Mouse (Mus musculus) heart, embryonic 14.5 days (tissue): ENCODE data around the gene Mxi1. TPM values are rescaled to one million over a fixed set of nuclear protein-coding genes. Genes with fewer than 3 reads are reported as not detected.

Experiments
- ATAC-seq: fragments of 200-750 bp; cut with Nextera tagmentation; 2 replicates; pipeline ENCODE4 v1.8.0; 2017; ENCODE audit warnings: low read depth, moderate TSS enrichment; ENCODE audit not compliant: insufficient number of reproducible peaks, insufficient read depth, low FRiP score
- H3K27ac ChIP-seq, 2 experiments: fragments of 200-500 bp in 1 of 2; fragments of 300-500 bp in 1 of 2; sonication (generic) in 1 of 2; replicated peaks in 1 of 2; 2 replicates each; pipeline ENCODE4 v1.5.1; 2012 to 2014; ENCODE audit warnings: low read depth in 2 of 2, low read length in 2 of 2, control low read depth in 1 of 2, mild to moderate bottlenecking in 1 of 2, mixed read lengths in 1 of 2; ENCODE audit not compliant: control insufficient read depth in 1 of 2, insufficient read depth in 1 of 2
- H3K27me3 ChIP-seq: fragments of 300-500 bp; sonication (generic); 2 replicates; pipeline ENCODE4 v1.6.1; 2014; ENCODE audit warnings: mild to moderate bottlenecking, low read length, control low read depth; ENCODE audit not compliant: control insufficient read depth, insufficient read depth
- H3K36me3 ChIP-seq: fragments of 300-500 bp; sonication (generic); 2 replicates; pipeline ENCODE4 v1.6.1; 2014; ENCODE audit warnings: mild to moderate bottlenecking, control low read depth, low read length, mixed read lengths; ENCODE audit not compliant: control insufficient read depth, insufficient read depth
- H3K4me1 ChIP-seq, 2 experiments: fragments of 200-500 bp in 1 of 2; fragments of 300-500 bp in 1 of 2; sonication (generic) in 1 of 2; 2 replicates each; pipeline ENCODE4 v1.6.1; 2012 to 2014; ENCODE audit warnings: low read length in 2 of 2, control low read depth in 1 of 2, mixed read lengths in 1 of 2; ENCODE audit not compliant: control insufficient read depth in 2 of 2, insufficient read depth in 2 of 2
- H3K4me2 ChIP-seq: fragments of 300-500 bp; sonication (generic); 2 replicates; pipeline ENCODE4 v1.6.1; 2014; ENCODE audit warnings: mild to moderate bottlenecking, low read length
- H3K4me3 ChIP-seq, 2 experiments: fragments of 200-500 bp in 1 of 2; fragments of 300-500 bp in 1 of 2; sonication (generic) in 1 of 2; 2 replicates each; pipeline ENCODE4 v1.5.1; 2012 to 2014; ENCODE audit warnings: low read length in 2 of 2, mild to moderate bottlenecking in 2 of 2, control low read depth in 1 of 2, low read depth in 1 of 2, moderate library complexity in 1 of 2; ENCODE audit not compliant: control insufficient read depth in 1 of 2, insufficient read depth in 1 of 2
- H3K9ac ChIP-seq: fragments of 300-500 bp; sonication (generic); 2 replicates; pipeline ENCODE4 v1.6.1; 2014; ENCODE audit warnings: mild to moderate bottlenecking, low read length
- H3K9me3 ChIP-seq: fragments of 300-500 bp; sonication (generic); 2 replicates; pipeline ENCODE4 v1.6.1; 2016; ENCODE audit warnings: low read length, control low read depth; ENCODE audit not compliant: control insufficient read depth
- WGBS: fragments of 180-500 bp; shearing (Covaris S2); extraction: QIAGEN DNeasy Blood & Tissue Kit; methylation state at CpG from one replicate; pipeline ENCODE4 v1.1.7; 2014; 5-methylcytosine and 5-hydroxymethylcytosine counted together
- polyA plus RNA-seq: library from polyadenylated mRNA; unstranded; fragments of >200 nt; fragmentation: Nextera tagmentation; extraction: Ambion mirVana; gene quantifications from 2 replicates; pipeline ENCODE4 v1.2.1, GENCODE M21; 2014

Gene Mxi1
- polyA plus RNA-seq, 1 experiment from 2014 or later, result 49.7 TPM

- WGBS, result 57% methylated on average over 9 of the region's 9 CpGs
- H3K4me3 ChIP-seq, result no peak overlapping the region
- no peaks in the 10 kb centered on the region for H3K36me3 ChIP-seq
- no peaks in the 10 kb centered on the region for H3K27me3 ChIP-seq
- H3K4me2 ChIP-seq, result no peak overlapping the region
- peak overlapping the region in 1 of 2 experiments; percentile 6; a peak in 1 of 4 replicates for H3K27ac ChIP-seq
- H3K9ac ChIP-seq, result no peak overlapping the region
- ATAC-seq, result no peak
- H3K4me1 ChIP-seq, result peaks cover 19 to 39% of the 10 kb centered on the region in 2 experiments
- no peaks in the 10 kb centered on the region for H3K9me3 ChIP-seq
These were observed 10.2 kb downstream of the Mxi1 start for GRCm38 (mm10) chr19:53320264-53321110.

GRCm38 (mm10) chr19:53321273-53321672 lies 11.0 kb downstream of the Mxi1 start:
- Histone ChIP-seq H3K4me3 (no peak overlapping the region), H3K36me3 (no peaks in the 10 kb centered on the region), H3K27ac (peak overlapping the region in 1 of 2 experiments; percentile 25; a peak in 2 of 4 replicates), H3K9ac (no peak overlapping the region), H3K4me1 (peaks cover 23 to 44% of the 10 kb centered on the region in 2 experiments), H3K27me3 (no peaks in the 10 kb centered on the region), H3K4me2 (no peak overlapping the region), H3K9me3 (no peaks in the 10 kb centered on the region)
- no peak for ATAC-seq
- WGBS, result 61% methylated on average over 10 of the region's 10 CpGs

DNA sequence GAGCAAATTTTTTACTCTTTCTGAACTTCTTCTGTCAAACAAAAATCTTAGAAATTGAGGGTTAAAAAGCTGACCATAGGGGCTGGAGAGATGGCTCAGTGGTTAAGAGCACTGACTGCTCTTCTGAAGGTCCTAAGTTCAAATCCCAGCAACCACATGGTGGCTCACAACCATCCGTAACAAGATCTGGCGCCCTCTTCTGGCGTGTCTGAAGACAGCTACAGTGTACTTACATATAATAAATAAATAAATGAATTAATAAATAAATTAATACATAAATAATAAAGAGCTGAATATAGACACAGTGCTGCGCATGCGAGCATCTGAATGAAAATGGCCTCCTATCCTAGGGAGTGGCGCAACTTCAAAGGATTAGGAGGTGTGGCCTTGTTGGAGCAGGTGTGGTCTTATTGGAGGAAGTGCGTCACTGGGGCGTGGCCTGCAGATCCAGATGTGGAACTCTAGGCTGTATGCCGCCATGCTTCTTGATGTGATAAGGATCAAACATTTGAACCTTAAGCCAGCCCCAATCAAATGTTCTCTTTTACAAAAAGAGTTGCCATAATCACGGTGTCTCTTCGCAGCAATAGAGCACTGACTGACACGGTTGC lies 12.2 kb downstream of the Mxi1 start:
- Histone ChIP-seq H3K27ac (no peak overlapping the region), H3K4me2 (no peak overlapping the region), H3K9me3 (no peaks in the 10 kb centered on the region), H3K36me3 (no peaks in the 10 kb centered on the region), H3K4me1 (peaks cover 26 to 45% of the 10 kb centered on the region in 2 experiments), H3K27me3 (no peaks in the 10 kb centered on the region), H3K4me3 (no peak overlapping the region), H3K9ac (no peak overlapping the region)
- 91% methylated on average over 12 of the region's 12 CpGs for WGBS
- ATAC-seq, result no peak

DNA sequence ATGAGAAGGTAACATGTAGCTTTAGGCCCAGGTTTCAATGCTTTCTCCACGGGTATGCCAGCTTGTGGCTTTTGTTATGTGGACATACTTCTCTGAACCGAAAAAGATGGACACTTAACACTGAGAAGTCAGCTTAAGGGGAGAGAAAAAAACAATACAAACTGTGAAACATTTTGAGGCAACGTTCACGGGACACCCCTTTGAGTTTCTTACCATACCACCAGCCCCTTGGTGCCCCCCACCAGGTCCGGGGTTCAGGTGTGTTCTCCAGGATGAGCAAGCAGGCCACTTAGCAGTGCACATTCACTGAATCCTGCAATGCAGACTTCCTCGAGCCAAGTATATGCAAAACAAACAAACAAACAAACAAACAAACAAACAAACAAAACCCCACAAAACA lies 14.5 kb downstream of the Mxi1 start:
- Histone ChIP-seq H3K27me3 (no peaks in the 10 kb centered on the region), H3K4me3 (peak overlapping the region in 1 of 2 experiments; percentile 42; a peak in 2 of 4 replicates), H3K9me3 (no peaks in the 10 kb centered on the region), H3K4me1 (peaks cover 18 to 33% of the 10 kb centered on the region in 2 experiments), H3K4me2 (peak overlapping the region; percentile 81), H3K9ac (peak overlapping the region; percentile 77), H3K27ac (peak overlapping the region in 1 of 2 experiments; percentile 86; a peak in 1 of 4 replicates), H3K36me3 (no peaks in the 10 kb centered on the region)
- no peak for ATAC-seq
- WGBS, result 51% methylated on average over 6 of the region's 6 CpGs

DNA sequence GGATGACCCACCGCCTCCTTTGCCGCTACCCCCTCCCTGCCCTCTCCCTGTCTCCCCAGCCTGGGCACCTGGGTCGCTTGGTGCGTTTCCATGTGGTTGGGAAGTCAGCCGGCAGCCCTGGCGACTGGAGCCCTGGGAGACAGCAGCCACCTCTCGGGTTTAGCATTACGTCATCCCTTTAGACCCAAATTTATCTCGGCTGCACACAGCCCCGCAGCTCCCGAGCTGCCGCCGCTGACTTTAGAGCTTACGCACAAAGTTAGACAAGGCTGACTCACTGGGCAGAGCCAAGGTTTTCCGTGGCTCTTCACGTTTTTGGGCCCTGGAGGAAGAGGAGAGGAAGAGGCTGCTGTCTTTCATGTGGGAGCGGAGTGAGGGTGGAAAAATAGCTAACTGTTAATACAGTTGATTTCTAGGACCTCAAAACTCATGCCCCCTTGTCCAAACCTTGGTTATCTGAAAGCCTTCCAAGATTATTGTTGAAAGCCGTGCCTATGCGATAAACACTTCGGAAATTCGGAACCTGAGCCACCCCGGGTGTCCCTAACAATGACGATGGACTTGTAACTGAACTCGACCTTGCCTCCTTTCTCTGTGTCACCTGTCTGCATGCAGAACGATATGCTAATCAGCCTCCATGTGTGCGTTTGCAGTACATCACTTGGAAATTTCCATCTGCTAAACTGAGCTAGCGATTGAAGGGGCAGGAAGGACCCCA lies 15.4 kb downstream of the Mxi1 start:
- peak overlapping the region; percentile 81 for H3K4me2 ChIP-seq
- H3K9ac ChIP-seq, result peak overlapping the region; percentile 77
- no peaks in the 10 kb centered on the region for H3K9me3 ChIP-seq
- no peaks in the 10 kb centered on the region for H3K36me3 ChIP-seq
- peak overlapping the region; percentile 86 to 93 for H3K27ac ChIP-seq
- peak overlapping the region; percentile 42 to 48 for H3K4me3 ChIP-seq
- no peaks in the 10 kb centered on the region for H3K27me3 ChIP-seq
- ATAC-seq, result peak; percentile 44
- WGBS, result 4% methylated on average over 27 of the region's 27 CpGs
- peaks cover 19 to 32% of the 10 kb centered on the region in 2 experiments for H3K4me1 ChIP-seq

GRCm38 (mm10) chr19:53328116-53328515 lies 17.8 kb downstream of the Mxi1 start:
- Histone ChIP-seq H3K36me3 (peaks cover 14% of the 10 kb centered on the region), H3K4me2 (no peak overlapping the region), H3K27me3 (no peaks in the 10 kb centered on the region), H3K9ac (no peak overlapping the region), H3K4me1 (peaks cover 14 to 26% of the 10 kb centered on the region in 2 experiments), H3K27ac (no peak overlapping the region), H3K9me3 (no peaks in the 10 kb centered on the region), H3K4me3 (no peak overlapping the region)
- WGBS, result 61% methylated on average over 9 of the region's 9 CpGs
- ATAC-seq, result no peak

- Histone ChIP-seq H3K9ac (peak overlapping the region; percentile 87), H3K9me3 (no peaks in the 10 kb centered on the region), H3K27ac (peak overlapping the region; percentile 56 to 71), H3K36me3 (peaks cover 24% of the 10 kb centered on the region), H3K27me3 (no peaks in the 10 kb centered on the region), H3K4me1 (peaks cover 14 to 26% of the 10 kb centered on the region in 2 experiments), H3K4me3 (peak overlapping the region; percentile 86 to 90), H3K4me2 (peak overlapping the region; percentile 98)
- peak; percentile 72 for ATAC-seq
- WGBS, result under 1% methylated on average over 104 of the region's 106 CpGs
These were observed 19.1 kb downstream of the Mxi1 start for GRCm38 (mm10) chr19:53329221-53329991.
